Mouse (Mus musculus) E14TG2a.4 (cell line): Measurements from ENCODE around the gene Pkd1.

ENCODE experiments used
- CTCF ChIP-seq: conservative IDR thresholded peaks from 2 replicates; pipeline ENCODE4 v1.5.1; 2014; ENCODE audit warnings: low read length
- NANOG ChIP-seq: IDR thresholded peaks from 2 replicates; pipeline ENCODE4 v1.6.1; 2014; ENCODE audit warnings: borderline replicate concordance, low read length, mixed read lengths
- POU5F1 ChIP-seq: IDR thresholded peaks from 2 replicates; pipeline ENCODE4 v1.6.1; 2014; ENCODE audit warnings: low read length, borderline replicate concordance

- no peak for TF ChIP-seq NANOG
- TF ChIP-seq CTCF, result no peak
- TF ChIP-seq POU5F1, result no peak
Observed at GRCm38 (mm10) chr17:24593248-24593647, 43.6 kb downstream of the Pkd1 start.
